Mouse (Mus musculus) E14TG2a.4 (cell line): ENCODE data around the gene Tada1.

Experiments
- CTCF ChIP-seq: conservative IDR thresholded peaks from 2 replicates; pipeline ENCODE4 v1.5.1; 2014; ENCODE audit warnings: low read length
- NANOG ChIP-seq: IDR thresholded peaks from 2 replicates; pipeline ENCODE4 v1.6.1; 2014; ENCODE audit warnings: borderline replicate concordance, low read length, mixed read lengths
- POU5F1 ChIP-seq: IDR thresholded peaks from 2 replicates; pipeline ENCODE4 v1.6.1; 2014; ENCODE audit warnings: low read length, borderline replicate concordance

DNA sequence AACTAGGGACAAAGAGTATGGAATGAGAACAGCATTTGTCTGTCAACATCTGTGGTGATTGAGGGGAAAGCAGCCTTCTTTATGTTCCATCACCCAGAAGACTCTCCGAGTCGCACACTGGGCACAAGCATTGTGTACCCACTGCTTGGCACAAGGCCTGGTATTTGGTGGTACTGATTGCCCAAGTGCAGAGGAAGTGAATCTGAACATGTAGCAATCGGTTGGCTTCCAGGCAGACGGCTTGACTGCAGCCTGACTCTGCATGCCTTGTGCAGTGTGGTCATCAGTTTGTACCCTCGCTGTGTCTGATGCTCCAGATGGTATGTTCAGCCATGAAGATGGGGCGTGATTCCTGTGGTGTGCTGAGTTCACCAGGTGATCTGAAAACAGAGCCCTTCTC lies 39.8 kb upstream of the Tada1 start:
- TF ChIP-seq CTCF, result no peak
- TF ChIP-seq POU5F1, result no peak
- TF ChIP-seq NANOG, result no peak
